Mouse (Mus musculus): ENCODE results near the gene Tha1. TPM values are rescaled to one million over a fixed set of nuclear protein-coding genes. Genes with fewer than 3 reads are reported as not detected.
A peak's percentile ranks its signal among the peaks of the same experiment; 100 is the strongest.

Gene Tha1
- polyA plus RNA-seq, 1 experiment from 2014 or later, result 3.0 TPM

- WGBS, result 3% methylated on average over 23 of the region's 23 CpGs
- Histone ChIP-seq H3K36me3 (peaks cover 17% of the 10 kb centered on the region), H3K27me3 (peaks cover 41% of the 10 kb centered on the region), H3K9ac (peak within 1 kb of the TSS; percentile 47; the same call in 1 of the 2 replicates), H3K9me3 (no peaks in the 10 kb centered on the region), H3K4me3 (no peak within 1 kb of the TSS), H3K27ac (replicated peaks) (no peak within 1 kb of the TSS), H3K4me2 (peak within 1 kb of the TSS; percentile 26; the same call in 1 of the 2 replicates), H3K4me1 (replicated peaks) (peaks cover 22% of the 10 kb centered on the region)
- ATAC-seq (ENCODE audit: low read depth), result no peak
These were observed 12.7 kb downstream of the Tha1 start, which contains the start of gene Tmem235 for GRCm38 (mm10) chr11:117860601-117861000. Gene Tmem235 (plus strand): TSS chr11:117860752.

GRCm38 (mm10) chr11:117858392-117858791 is 14.9 kb downstream of the Tha1 start:
- peaks cover 39% of the 10 kb centered on the region for H3K27me3 ChIP-seq
- peaks cover 19% of the 10 kb centered on the region for H3K36me3 ChIP-seq
- H3K9ac ChIP-seq, result no peak overlapping the region
- WGBS, result 31% methylated on average over 3 of the region's 3 CpGs
- no peak overlapping the region for H3K4me3 ChIP-seq
- no peak overlapping the region for H3K27ac ChIP-seq (replicated peaks)
- peaks cover 14% of the 10 kb centered on the region; the same call in 1 of the 2 replicates for H3K4me1 ChIP-seq (replicated peaks)
- H3K4me2 ChIP-seq, result no peak overlapping the region
- no peaks in the 10 kb centered on the region for H3K9me3 ChIP-seq
- no peak for ATAC-seq (ENCODE audit: low read depth)

GRCm38 (mm10) chr11:117857462-117857861 is 15.8 kb downstream of the Tha1 start:
- ATAC-seq (ENCODE audit: low read depth), result no peak
- Histone ChIP-seq H3K27ac (replicated peaks) (no peak overlapping the region), H3K9me3 (no peaks in the 10 kb centered on the region), H3K27me3 (peaks cover 33% of the 10 kb centered on the region), H3K4me2 (no peak overlapping the region), H3K4me3 (no peak overlapping the region), H3K9ac (no peak overlapping the region), H3K4me1 (replicated peaks) (peaks cover 9% of the 10 kb centered on the region; the same call in 1 of the 2 replicates), H3K36me3 (peaks cover 25% of the 10 kb centered on the region)
- 94% methylated on average over 10 of the region's 10 CpGs for WGBS

GRCm38 (mm10) chr11:117855975-117856374 is 17.3 kb downstream of the Tha1 start:
- H3K9ac ChIP-seq, result no peak overlapping the region
- H3K9me3 ChIP-seq, result no peaks in the 10 kb centered on the region
- no peak overlapping the region for H3K27ac ChIP-seq (replicated peaks)
- peaks cover 18% of the 10 kb centered on the region for H3K27me3 ChIP-seq
- ATAC-seq (ENCODE audit: low read depth), result no peak
- no peak overlapping the region for H3K4me3 ChIP-seq
- 94% methylated on average over 1 of the region's 1 CpGs for WGBS
- peaks cover 25% of the 10 kb centered on the region for H3K36me3 ChIP-seq
- peaks cover 9% of the 10 kb centered on the region; the same call in 1 of the 2 replicates for H3K4me1 ChIP-seq (replicated peaks)
- H3K4me2 ChIP-seq, result no peak overlapping the region

GRCm38 (mm10) chr11:117855360-117855759 is 17.9 kb downstream of the Tha1 start:
- Histone ChIP-seq H3K36me3 (peaks cover 25% of the 10 kb centered on the region), H3K4me3 (no peak overlapping the region), H3K27ac (replicated peaks) (no peak overlapping the region), H3K4me1 (replicated peaks) (peaks cover 7% of the 10 kb centered on the region), H3K9me3 (no peaks in the 10 kb centered on the region), H3K4me2 (no peak overlapping the region), H3K27me3 (peaks cover 12% of the 10 kb centered on the region), H3K9ac (no peak overlapping the region)
- 95% methylated on average over 5 of the region's 5 CpGs for WGBS
- ATAC-seq (ENCODE audit: low read depth), result no peak

GRCm38 (mm10) chr11:117854241-117854640 is 19.0 kb downstream of the Tha1 start:
- Histone ChIP-seq H3K27me3 (peaks cover 1% of the 10 kb centered on the region), H3K4me2 (no peak overlapping the region), H3K27ac (replicated peaks) (no peak overlapping the region), H3K36me3 (peaks cover 25% of the 10 kb centered on the region), H3K4me1 (replicated peaks) (peaks cover 14% of the 10 kb centered on the region), H3K9me3 (no peaks in the 10 kb centered on the region), H3K4me3 (no peak overlapping the region), H3K9ac (no peak overlapping the region)
- no peak for ATAC-seq (ENCODE audit: low read depth)
- 94% methylated on average over 9 of the region's 9 CpGs for WGBS

GRCm38 (mm10) chr11:117852875-117853274 is 20.4 kb downstream of the Tha1 start:
- Histone ChIP-seq H3K4me3 (no peak overlapping the region), H3K9me3 (no peaks in the 10 kb centered on the region), H3K9ac (no peak overlapping the region), H3K27ac (replicated peaks) (no peak overlapping the region), H3K4me2 (no peak overlapping the region), H3K4me1 (replicated peaks) (peaks cover 22% of the 10 kb centered on the region), H3K27me3 (no peaks in the 10 kb centered on the region), H3K36me3 (peaks cover 25% of the 10 kb centered on the region)
- WGBS, result 85% methylated on average over 3 of the region's 3 CpGs
- no peak for ATAC-seq (ENCODE audit: low read depth)

GRCm38 (mm10) chr11:117848985-117849671 is 24.2 kb downstream of the Tha1 start, which contains the start of gene Birc5:
Gene Birc5 (plus strand): TSS chr11:117849251.
- Histone ChIP-seq H3K4me3 (peak within 1 kb of the TSS; percentile 65), H3K9me3 (no peaks in the 10 kb centered on the region), H3K4me1 (replicated peaks) (peaks cover 25% of the 10 kb centered on the region), H3K9ac (peak within 1 kb of the TSS; percentile 91), H3K27me3 (no peaks in the 10 kb centered on the region), H3K4me2 (peak within 1 kb of the TSS; percentile 84), H3K27ac (replicated peaks) (peak within 1 kb of the TSS; percentile 99), H3K36me3 (0 out of 2 replicates have a peak, but pooled peaks cover 8% of the 10 kb centered on the region)
- ATAC-seq (ENCODE audit: low read depth), result peak; percentile 94
- WGBS, result under 1% methylated on average over 51 of the region's 51 CpGs

GRCm38 (mm10) chr11:117848271-117848984 is 24.9 kb downstream of the Tha1 start:
- 10% methylated on average over 19 of the region's 19 CpGs for WGBS
- peak overlapping the region; percentile 65 for H3K4me3 ChIP-seq

GRCm38 (mm10) chr11:117847593-117848215 is 25.6 kb downstream of the Tha1 start:
- no peak for ATAC-seq (ENCODE audit: low read depth)
- H3K27ac ChIP-seq (replicated peaks), result peak overlapping the region; percentile 99
- H3K9me3 ChIP-seq, result no peaks in the 10 kb centered on the region
- H3K9ac ChIP-seq, result peak overlapping the region; percentile 91
- peak overlapping the region; percentile 84 for H3K4me2 ChIP-seq
- WGBS, result 82% methylated on average over 7 of the region's 7 CpGs
- no peaks in the 10 kb centered on the region for H3K27me3 ChIP-seq
- H3K4me1 ChIP-seq (replicated peaks), result peaks cover 25% of the 10 kb centered on the region
- H3K4me3 ChIP-seq, result peak overlapping the region; percentile 65
- no peaks in the 10 kb centered on the region for H3K36me3 ChIP-seq

More at GRCm38 (mm10) chr11:117848271-117848984, 24.9 kb downstream of the Tha1 start:
- H3K9me3 ChIP-seq, result no peaks in the 10 kb centered on the region
- peaks cover 25% of the 10 kb centered on the region for H3K4me1 ChIP-seq (replicated peaks)
- peak overlapping the region; percentile 84 for H3K4me2 ChIP-seq
- peak; percentile 92 for ATAC-seq (ENCODE audit: low read depth)
- peak overlapping the region; percentile 99 for H3K27ac ChIP-seq (replicated peaks)
- H3K27me3 ChIP-seq, result no peaks in the 10 kb centered on the region
- H3K9ac ChIP-seq, result peak overlapping the region; percentile 91
- H3K36me3 ChIP-seq, result 0 out of 2 replicates have a peak, but pooled peaks cover 6% of the 10 kb centered on the region

GRCm38 (mm10) chr11:117846640-117847039 is 26.6 kb downstream of the Tha1 start:
- no peak overlapping the region for H3K4me2 ChIP-seq
- no peak overlapping the region for H3K4me3 ChIP-seq
- no peak for ATAC-seq (ENCODE audit: low read depth)
- H3K36me3 ChIP-seq, result no peaks in the 10 kb centered on the region
- H3K9me3 ChIP-seq, result no peaks in the 10 kb centered on the region
- peaks cover 25% of the 10 kb centered on the region for H3K4me1 ChIP-seq (replicated peaks)
- no peaks in the 10 kb centered on the region for H3K27me3 ChIP-seq
- WGBS, result 55% methylated on average over 5 of the region's 5 CpGs
- H3K27ac ChIP-seq (replicated peaks), result no peak overlapping the region
- no peak overlapping the region for H3K9ac ChIP-seq

GRCm38 (mm10) chr11:117845651-117846050 is 27.6 kb downstream of the Tha1 start:
- Histone ChIP-seq H3K27ac (replicated peaks) (no peak overlapping the region), H3K9me3 (no peaks in the 10 kb centered on the region), H3K4me1 (replicated peaks) (peaks cover 25% of the 10 kb centered on the region), H3K27me3 (no peaks in the 10 kb centered on the region), H3K4me3 (no peak overlapping the region), H3K36me3 (no peaks in the 10 kb centered on the region), H3K4me2 (no peak overlapping the region), H3K9ac (no peak overlapping the region)
- 93% methylated on average over 2 of the region's 2 CpGs for WGBS
- ATAC-seq (ENCODE audit: low read depth), result no peak
